Mouse (Mus musculus) kidney, adult 2 months (tissue): ENCODE measurements around the gene Ehd4. TPM values are rescaled to one million over a fixed set of nuclear protein-coding genes. Genes with fewer than 3 reads are reported as not detected.
A peak's percentile ranks its signal among the peaks of the same experiment; 100 is the strongest.

Source experiments
- DNase-seq: peaks from one replicate; pipeline ENCODE4 v3.0.0; 2021
- H3K27ac ChIP-seq: fragments of 200-500 bp; 2 replicates; pipeline ENCODE4 v1.5.1; 2012; ENCODE audit warnings: low read depth, low read length, control low read depth, inconsistent platforms; ENCODE audit not compliant: insufficient read depth
- H3K27me3 ChIP-seq: fragments of 200-500 bp; replicated peaks from 2 replicates; pipeline ENCODE4 v1.6.1; 2012; ENCODE audit warnings: mild to moderate bottlenecking, moderate library complexity, low read length, inconsistent platforms; ENCODE audit not compliant: control insufficient read depth, insufficient read depth
- H3K36me3 ChIP-seq: fragments of 200-500 bp; 2 replicates; pipeline ENCODE4 v1.6.1; 2012; ENCODE audit warnings: mild to moderate bottlenecking, moderate library complexity, low read length, inconsistent platforms; ENCODE audit not compliant: control insufficient read depth, insufficient read depth
- H3K4me1 ChIP-seq: fragments of 200-500 bp; 2 replicates; pipeline ENCODE4 v1.6.1; 2011; ENCODE audit warnings: low read length; ENCODE audit not compliant: control insufficient read depth, insufficient read depth
- H3K4me3 ChIP-seq: fragments of 200-500 bp; 2 replicates; pipeline ENCODE4 v1.5.1; 2011; ENCODE audit warnings: mild to moderate bottlenecking, low read depth, low read length, control low read depth; ENCODE audit not compliant: insufficient read depth
- CTCF ChIP-seq: fragments of 200-500 bp; conservative IDR thresholded peaks from 2 replicates; pipeline ENCODE4 v1.5.1; 2011; ENCODE audit warnings: low read depth, mild to moderate bottlenecking, control low read depth, low read length, moderate library complexity, mixed read lengths; ENCODE audit not compliant: insufficient read depth, insufficient read length
- POLR2A ChIP-seq: fragments of 200-500 bp; IDR thresholded peaks from one replicate; pipeline ENCODE4 v1.6.1; 2011; ENCODE audit warnings: low read depth, low read length, control low read depth
- WGBS: fragments of 180-500 bp; shearing (Covaris S2); methylation state at CpG from one replicate; pipeline ENCODE4 v1.1.7; 2018; 5-methylcytosine and 5-hydroxymethylcytosine counted together
- polyA plus RNA-seq: library from polyadenylated mRNA; depleted of rRNA; stranded (reverse); fragments of >200 nt; gene quantifications from 2 replicates; pipeline ENCODE4 v1.2.3, GENCODE M21; 2012

The Ehd4 gene
- polyA plus RNA-seq, 1 experiment = 38.2 TPM

GRCm38 (mm10) chr2:120082416-120082815 lies 72.0 kb downstream of the Ehd4 start:
- no peak for DNase-seq
- Histone ChIP-seq H3K4me1 (no peaks in the 10 kb centered on the region), H3K36me3 (no peaks in the 10 kb centered on the region), H3K27me3 (no peaks in the 10 kb centered on the region), H3K27ac (no peak overlapping the region), H3K4me3 (no peak overlapping the region)
- WGBS = 78% methylated on average over 2 of the region's 2 CpGs
- TF ChIP-seq CTCF (no peak), POLR2A (no peak)

DNA sequence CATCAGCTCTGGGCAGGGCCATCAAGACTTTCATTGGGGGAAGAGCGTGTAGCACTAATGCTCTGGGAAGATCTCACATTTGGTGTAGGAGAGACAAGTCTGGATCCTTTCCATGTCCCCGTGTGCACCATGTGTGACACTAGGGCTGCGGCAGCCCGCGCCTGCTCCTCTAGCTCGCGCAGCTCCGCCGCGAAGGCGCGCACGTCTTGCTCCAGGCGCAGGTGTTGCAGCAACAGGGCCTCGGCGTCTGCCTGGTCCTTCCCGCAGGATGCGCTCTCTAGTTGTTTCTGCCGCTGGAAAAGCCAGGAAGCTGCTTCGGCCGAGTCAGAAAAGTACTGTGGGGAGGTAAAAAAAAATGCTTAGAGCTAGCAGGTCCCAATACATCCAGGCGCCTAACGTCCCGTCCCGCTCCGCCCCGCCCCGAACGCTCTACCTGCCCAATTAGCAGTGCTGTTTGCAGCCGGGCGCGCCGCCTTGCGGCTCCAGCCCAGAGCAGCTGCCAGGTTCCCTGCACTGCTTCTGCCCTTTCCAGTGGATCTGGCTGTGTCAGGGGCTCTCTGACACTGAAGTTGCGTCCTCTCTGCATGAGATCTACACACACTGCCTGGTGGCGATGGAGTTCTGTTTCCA lies 78.2 kb downstream of the Ehd4 start:
- Histone ChIP-seq H3K27me3 (no peaks in the 10 kb centered on the region), H3K36me3 (no peaks in the 10 kb centered on the region), H3K27ac (no peak overlapping the region), H3K4me1 (no peaks in the 10 kb centered on the region), H3K4me3 (peak overlapping the region; percentile 5; the same call in 1 of the 2 replicates)
- WGBS = 5% methylated on average over 36 of the region's 36 CpGs
- peak; percentile 71 for DNase-seq
- TF ChIP-seq CTCF (peak; percentile 62), POLR2A (no peak)

DNA sequence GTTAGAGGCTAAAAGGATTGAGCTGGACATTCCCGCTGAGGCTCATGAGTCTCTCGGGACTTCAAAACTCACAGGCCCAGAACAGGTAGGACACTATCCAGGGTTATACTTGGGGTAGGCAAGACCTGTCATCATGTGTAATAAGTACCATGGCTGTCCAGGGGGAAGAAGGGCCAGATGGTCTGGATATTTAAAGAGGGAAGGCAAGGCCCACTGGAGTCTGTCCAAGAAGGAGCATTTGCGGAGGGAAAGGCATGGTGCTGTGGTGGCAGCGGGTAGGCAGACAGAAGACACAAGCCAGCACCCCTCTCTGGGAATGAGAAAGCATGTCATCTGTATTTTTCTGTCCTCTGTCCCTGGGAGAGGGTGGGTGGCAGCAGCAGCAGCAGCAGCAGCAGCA lies 80.3 kb downstream of the Ehd4 start:
- no peak for DNase-seq
- 98% methylated on average over 4 of the region's 4 CpGs for WGBS
- Histone ChIP-seq H3K4me3 (no peak overlapping the region), H3K4me1 (no peaks in the 10 kb centered on the region), H3K27ac (no peak overlapping the region), H3K36me3 (no peaks in the 10 kb centered on the region), H3K27me3 (no peaks in the 10 kb centered on the region)
- TF ChIP-seq CTCF (no peak), POLR2A (no peak)

DNA sequence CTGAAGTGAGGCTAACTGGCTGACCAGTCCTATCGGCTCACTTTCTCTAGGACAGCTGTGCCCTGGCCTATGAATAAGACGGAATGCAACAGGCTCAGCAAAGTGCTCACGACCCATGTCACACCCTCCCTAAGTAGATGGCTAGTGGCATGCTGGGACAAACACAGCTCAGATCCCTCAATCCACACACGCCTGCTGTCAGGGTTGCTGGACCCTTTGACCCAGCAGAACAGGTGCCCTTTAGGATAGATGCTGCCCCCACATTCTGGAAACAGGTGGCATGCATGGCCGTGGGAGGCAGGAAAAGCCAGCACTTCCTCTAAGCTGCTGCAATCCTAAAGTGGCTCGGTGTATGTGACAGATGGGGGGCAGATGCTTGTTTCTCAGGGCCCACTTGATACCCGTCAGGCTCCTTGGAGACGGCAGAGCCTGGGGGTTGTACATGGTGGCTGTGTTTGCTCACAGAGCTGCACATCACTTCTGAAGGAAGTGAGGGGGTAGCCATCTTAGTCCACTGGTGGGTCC lies 84.9 kb downstream of the Ehd4 start:
- no peak overlapping the region for H3K4me3 ChIP-seq
- TF ChIP-seq POLR2A (no peak), CTCF (no peak)

GRCm38 (mm10) chr2:120068555-120069465 lies 85.6 kb downstream of the Ehd4 start:
- no peaks in the 10 kb centered on the region for H3K36me3 ChIP-seq
- 62% methylated on average over 16 of the region's 16 CpGs for WGBS
- H3K27ac ChIP-seq = no peak overlapping the region
- H3K4me1 ChIP-seq = no peaks in the 10 kb centered on the region
- DNase-seq = peak; percentile 46
- H3K27me3 ChIP-seq = no peaks in the 10 kb centered on the region
- H3K4me3 ChIP-seq = no peak overlapping the region
- TF ChIP-seq CTCF (peak; percentile 83), POLR2A (no peak)

More for the DNA sequence above, 84.9 kb downstream of the Ehd4 start:
- Histone ChIP-seq H3K36me3 (no peaks in the 10 kb centered on the region), H3K27ac (no peak overlapping the region), H3K27me3 (no peaks in the 10 kb centered on the region), H3K4me1 (no peaks in the 10 kb centered on the region)
- no peak for DNase-seq
- WGBS = 72% methylated on average over 8 of the region's 8 CpGs

GRCm38 (mm10) chr2:120066224-120066623 lies 88.2 kb downstream of the Ehd4 start:
- Histone ChIP-seq H3K36me3 (no peaks in the 10 kb centered on the region), H3K27ac (no peak overlapping the region), H3K27me3 (no peaks in the 10 kb centered on the region), H3K4me1 (no peaks in the 10 kb centered on the region), H3K4me3 (no peak overlapping the region)
- WGBS = 55% methylated on average over 3 of the region's 3 CpGs
- DNase-seq = no peak
- no peak for TF ChIP-seq CTCF
- TF ChIP-seq POLR2A = no peak

GRCm38 (mm10) chr2:120065243-120065642 lies 89.2 kb downstream of the Ehd4 start:
- no peak overlapping the region for H3K4me3 ChIP-seq
- H3K4me1 ChIP-seq = no peaks in the 10 kb centered on the region
- H3K27ac ChIP-seq = no peak overlapping the region
- no peaks in the 10 kb centered on the region for H3K27me3 ChIP-seq
- no peaks in the 10 kb centered on the region for H3K36me3 ChIP-seq
- 94% methylated on average over 10 of the region's 10 CpGs for WGBS
- no peak for DNase-seq
- TF ChIP-seq CTCF = no peak
- no peak for TF ChIP-seq POLR2A
